Mouse (Mus musculus) kidney, adult 11 months (tissue): Measurements from ENCODE around the gene Myo3b.
"Not testable (repeated sequence)": the region's sequence is repeated elsewhere in the genome, so short reads cannot be mapped to it uniquely, and the experiment has no call there.

Experiments
- DNase-seq: peaks from one replicate; pipeline ENCODE4 v3.0.0; 2022

Myo3b gene

GRCm38 (mm10) chr2:70038752-70039151 lies at the start of gene Myo3b:
Gene Myo3b, plus strand, starts transcription at chr2:70039126.
- DNase-seq, result no peak

- no peak for DNase-seq
Observed at GRCm38 (mm10) chr2:69989224-69989623, 49.7 kb upstream of the Myo3b start.

DNA sequence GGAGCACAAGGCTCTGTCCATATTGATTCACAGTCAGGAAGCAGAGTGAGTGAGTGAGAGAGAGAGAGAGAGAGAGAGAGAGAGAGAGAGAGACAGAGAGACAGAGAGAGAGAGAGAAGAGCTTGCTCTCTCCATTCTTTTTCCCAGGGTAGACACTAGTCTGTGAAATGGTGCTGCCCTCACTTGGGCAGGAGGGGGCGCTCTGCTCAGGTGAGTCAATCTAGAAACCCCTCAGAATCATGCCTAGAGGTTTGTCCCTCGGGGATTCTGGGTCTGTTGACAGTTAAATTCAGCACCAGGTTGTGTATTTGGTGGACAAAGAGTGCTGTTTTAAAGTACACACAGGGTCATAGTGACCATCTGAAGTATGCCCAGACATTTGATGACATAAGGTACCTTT lies 48.3 kb upstream of the Myo3b start:
- no peak for DNase-seq

DNA sequence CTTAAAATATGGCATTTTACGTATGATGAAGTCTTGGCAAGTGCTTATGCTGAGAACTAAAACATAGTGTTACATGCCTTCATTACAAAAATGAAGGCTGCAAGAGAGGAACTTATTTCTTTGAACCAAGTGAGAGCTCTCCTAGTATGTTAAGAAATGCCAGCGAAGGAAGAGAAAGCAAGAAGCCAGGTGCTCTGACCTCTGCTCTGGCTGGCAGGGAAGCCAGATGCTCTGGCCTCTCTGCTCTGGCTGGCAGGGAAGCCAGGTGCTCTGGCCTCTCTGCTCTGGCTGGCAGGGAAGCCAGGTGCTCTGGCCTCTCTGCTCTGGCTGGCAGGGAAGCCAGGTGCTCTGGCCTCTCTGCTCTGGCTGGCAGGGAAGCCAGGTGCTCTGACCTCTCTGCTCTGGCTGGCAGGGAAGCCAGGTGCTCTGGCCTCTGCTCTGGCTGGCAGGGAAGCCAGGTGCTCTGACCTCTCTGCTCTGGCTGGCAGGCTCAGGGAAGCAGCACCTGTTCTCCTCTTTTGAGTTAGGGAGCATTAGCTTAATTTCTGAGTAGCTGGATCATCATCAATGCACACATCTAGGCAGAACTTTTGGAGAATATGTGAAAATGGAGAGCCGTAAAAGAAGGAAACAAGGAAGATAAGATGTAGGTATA lies 44.7 kb upstream of the Myo3b start:
- not testable (repeated sequence) for DNase-seq

DNA sequence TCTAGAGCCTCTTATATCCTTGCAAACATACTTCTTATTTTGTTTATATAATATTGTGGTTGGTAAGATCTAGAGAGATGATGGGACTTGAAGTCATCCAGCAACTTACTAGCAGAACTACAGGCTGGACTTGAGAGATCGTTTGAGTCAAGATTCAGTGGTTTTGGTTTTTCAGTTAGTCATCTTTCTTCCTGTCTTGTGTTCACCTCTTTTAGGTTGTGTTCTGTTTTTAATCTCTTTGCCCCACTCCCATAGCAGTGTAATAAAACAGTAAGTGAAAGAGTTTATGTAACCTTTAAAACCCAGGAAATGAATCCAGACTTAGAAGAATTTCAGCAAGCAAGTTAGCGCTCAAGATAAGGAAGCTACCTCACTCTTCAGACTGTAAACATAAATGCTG lies 44.1 kb upstream of the Myo3b start:
- DNase-seq, result no peak

DNA sequence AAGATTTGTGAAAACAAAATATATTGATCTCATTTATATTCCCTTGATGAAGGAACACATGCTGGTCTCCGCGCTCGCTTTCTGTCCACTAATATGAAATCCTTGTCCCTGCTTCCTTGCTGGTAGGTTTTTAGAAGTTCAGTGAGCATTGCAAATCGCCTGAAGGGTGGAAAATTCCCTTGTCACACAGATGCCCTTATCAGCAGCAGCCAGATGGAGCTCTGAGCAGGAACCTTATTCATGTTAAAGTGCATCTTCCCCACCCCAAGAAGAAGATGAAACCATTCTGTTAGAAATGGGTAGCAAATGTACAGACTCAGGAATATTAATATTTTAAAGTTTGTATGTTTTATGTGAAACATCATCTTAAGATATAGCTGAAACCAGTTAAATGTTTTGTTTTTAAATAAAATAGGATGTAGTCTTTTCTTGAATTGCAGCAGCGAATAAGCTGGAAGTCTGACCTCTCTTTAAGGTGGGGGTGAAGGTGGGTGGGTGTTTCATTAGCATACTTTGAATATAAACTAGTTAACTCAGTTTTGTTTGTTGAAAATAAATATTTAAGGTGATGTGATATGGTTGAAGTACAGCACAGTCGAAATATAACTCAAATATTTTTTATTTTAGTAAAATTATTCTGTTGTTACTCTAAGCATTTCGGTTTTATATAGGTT lies 39.7 kb upstream of the Myo3b start:
- no peak for DNase-seq

DNA sequence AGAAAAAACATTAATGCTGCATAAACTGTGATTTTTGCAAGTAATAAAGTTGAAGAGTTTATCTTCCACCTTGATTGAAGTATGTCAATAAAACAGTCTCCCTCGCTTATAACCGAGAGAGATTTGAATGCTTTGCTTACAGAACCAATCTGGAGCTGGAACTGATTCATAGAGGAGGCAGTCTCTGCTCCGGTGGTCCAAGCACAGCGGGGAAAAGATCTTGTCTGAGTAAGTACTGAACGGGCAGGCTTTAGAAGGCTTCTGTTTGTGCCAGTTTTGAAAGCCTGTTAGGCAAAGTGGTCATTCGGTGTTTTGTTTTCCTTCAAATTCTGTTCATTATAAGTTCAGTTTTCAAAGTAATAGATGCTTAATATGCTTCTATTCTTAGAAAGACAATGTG lies 38.6 kb upstream of the Myo3b start:
- DNase-seq, result no peak

GRCm38 (mm10) chr2:70006492-70006891 lies 32.4 kb upstream of the Myo3b start:
- DNase-seq, result no peak

- no peak for DNase-seq
Observed at GRCm38 (mm10) chr2:70012941-70013340, 26.0 kb upstream of the Myo3b start.

GRCm38 (mm10) chr2:70018236-70018635 lies 20.7 kb upstream of the Myo3b start:
- no peak for DNase-seq

- no peak for DNase-seq
Observed at GRCm38 (mm10) chr2:70024454-70024853, 14.5 kb upstream of the Myo3b start.

GRCm38 (mm10) chr2:70025711-70026110 lies 13.2 kb upstream of the Myo3b start:
- DNase-seq, result no peak

GRCm38 (mm10) chr2:70031472-70031871 lies 7.5 kb upstream of the Myo3b start:
- no peak for DNase-seq

DNA sequence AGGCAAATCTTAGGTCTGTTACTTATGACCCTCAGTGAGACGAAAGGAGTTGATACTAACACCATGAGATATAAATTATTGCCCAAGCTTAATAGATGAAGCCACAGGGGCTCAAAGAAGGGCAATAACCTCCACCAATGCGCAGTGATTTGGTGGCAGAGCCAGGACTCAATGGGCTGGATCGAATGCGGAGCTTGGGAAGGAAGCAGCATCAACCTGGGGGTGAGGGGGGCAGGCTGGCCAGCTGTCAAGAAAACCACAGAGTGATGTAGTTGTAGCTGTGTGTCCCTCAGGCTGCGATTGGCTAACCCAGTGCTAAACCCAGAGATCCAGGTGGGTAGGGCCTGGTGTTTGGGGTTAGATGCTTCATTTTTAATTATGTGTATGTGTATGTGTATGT lies 4.0 kb upstream of the Myo3b start:
- DNase-seq, result no peak

DNA sequence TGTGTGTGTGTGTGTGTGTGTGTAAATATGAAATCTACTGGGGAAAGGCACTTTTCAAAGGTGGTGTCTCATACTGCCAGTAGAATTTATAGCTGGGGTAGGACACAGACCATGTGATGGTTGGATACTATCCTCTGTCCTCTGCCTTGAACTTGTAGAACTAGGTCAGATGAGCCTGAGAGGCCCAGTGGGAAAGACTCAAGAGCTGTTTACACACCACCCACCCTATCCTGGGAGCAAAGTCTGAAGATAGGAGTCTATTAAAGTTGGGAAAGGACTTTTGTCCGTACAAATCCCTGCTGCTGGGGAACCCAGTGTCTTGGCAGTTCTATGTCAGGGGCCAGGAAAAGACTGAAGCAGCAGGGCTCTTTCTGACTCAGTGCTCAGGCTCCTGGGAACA lies 3.6 kb upstream of the Myo3b start:
- DNase-seq, result no peak

DNA sequence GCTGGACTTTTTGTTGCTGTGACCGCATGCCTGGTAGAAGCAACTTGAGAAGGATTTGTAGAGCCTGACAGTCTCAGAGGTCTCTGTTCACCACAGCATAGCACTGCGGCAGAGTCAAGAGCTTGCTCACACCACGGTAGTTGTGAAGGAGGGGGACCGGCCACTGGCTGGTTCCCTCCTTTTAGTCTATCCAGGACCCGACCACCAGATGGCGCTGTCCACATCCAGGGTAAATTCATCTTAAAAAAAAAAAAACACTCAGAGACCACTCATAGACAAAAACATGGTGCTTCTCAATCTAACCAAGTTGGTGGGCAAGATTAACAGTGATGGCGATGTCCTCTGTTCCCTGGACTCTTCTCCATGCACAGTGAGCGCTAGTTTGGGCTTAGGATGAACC lies 1.7 kb upstream of the Myo3b start:
- DNase-seq, result no peak

- no peak for DNase-seq
Observed at GRCm38 (mm10) chr2:70044466-70044865, 5.5 kb downstream of the Myo3b start.

DNA sequence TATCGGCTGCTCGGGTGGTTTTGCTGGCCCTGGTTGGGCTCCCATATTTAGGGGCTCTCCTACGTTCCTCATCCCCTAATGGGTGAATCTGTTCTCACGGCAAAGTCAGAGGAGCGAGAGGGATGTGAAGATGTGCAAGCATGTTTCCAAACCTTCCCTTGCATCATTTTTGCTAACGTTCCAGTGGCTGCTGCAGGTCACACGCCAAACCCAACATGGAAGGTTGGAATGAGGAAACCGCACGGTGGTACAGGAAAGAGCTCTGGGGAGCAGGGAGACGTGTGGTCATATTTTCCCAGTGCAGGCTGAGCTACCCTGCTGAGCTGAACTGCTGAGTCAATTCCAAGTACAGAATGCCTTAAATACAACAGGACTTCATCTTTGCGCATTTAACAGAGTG lies 8.9 kb downstream of the Myo3b start:
- DNase-seq, result no peak

- DNase-seq, result no peak
Observed at GRCm38 (mm10) chr2:70053803-70054202, 14.9 kb downstream of the Myo3b start.

DNA sequence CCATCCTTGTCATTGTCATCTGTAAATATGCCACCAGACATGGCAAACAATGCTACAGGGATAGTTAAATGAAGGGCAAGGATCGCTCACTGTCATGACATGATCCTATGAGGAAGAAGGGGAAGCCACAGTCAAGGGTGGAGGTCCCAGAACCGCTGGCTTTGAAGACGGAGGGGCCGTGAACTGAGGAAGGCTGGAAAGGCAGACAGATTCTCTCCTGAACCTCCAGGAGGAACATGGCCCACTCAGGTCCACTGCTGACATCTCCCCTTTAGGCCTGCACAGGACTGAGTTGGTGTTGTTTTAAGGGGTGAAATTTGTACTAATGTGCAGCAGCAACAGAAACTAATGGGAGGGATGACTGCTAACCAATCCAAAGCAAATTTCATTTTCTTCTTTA lies 19.3 kb downstream of the Myo3b start:
- no peak for DNase-seq

GRCm38 (mm10) chr2:70060359-70061345 lies 21.7 kb downstream of the Myo3b start:
- no peak for DNase-seq

DNA sequence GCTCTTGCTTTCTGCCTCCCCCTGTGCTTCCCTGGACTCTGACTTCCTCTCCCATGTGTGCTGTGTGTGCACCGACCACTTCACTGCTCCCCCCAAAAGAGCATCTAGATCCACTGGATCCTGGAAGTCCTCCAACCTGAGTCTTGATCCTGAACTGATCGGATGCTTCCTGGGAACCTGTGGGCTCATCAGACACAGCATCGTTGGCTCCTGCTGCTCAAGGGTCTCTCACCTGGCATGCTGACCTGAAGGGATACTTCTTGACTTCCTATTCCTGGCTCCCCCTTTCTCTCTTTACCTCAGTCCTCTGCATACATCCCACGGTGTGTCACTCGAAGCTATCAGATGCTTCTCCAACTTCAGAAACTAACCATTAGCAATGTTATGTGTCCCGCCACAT lies 26.2 kb downstream of the Myo3b start:
- DNase-seq, result no peak

- no peak for DNase-seq
Observed at GRCm38 (mm10) chr2:70065729-70066300, 26.9 kb downstream of the Myo3b start.
